Mouse (Mus musculus): Measurements from ENCODE around the gene Phlpp1.

The Phlpp1 gene

GRCm38 (mm10) chr1:106386542-106386941 lies 215.0 kb downstream of the Phlpp1 start:
- no peak for DNase-seq (ENCODE audit: low spot score in 2 of 2)

DNA sequence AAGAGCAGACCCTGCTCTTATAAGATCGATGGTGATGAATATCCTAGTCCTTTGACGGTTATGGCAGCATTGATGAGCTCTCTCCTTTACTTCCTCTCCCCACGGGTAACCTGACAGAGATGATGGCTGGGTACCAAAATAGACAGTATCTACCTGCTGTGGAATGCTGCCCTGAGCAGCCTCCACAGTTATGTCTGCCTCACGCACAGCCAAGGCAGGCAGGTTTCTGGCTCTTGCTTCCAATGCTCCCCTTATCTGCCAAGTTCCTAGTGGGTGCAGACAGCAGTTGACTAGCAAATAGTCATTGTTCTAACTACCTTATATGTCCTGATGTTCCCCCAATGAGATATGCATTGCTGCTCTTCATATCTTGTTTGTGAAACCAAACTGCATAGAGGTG lies 215.7 kb downstream of the Phlpp1 start:
- DNase-seq (ENCODE audit: low spot score in 2 of 2), result no peak

- DNase-seq (ENCODE audit: low spot score in 2 of 2), result peak; percentile 45
These were observed 218.1 kb downstream of the Phlpp1 start for GRCm38 (mm10) chr1:106389673-106390072.

GRCm38 (mm10) chr1:106393072-106393471 lies 221.5 kb downstream of the Phlpp1 start:
- no peak for DNase-seq (ENCODE audit: low spot score in 2 of 2)

GRCm38 (mm10) chr1:106394678-106395077 lies 223.1 kb downstream of the Phlpp1 start:
- DNase-seq (ENCODE audit: low spot score in 2 of 2), result no peak

DNA sequence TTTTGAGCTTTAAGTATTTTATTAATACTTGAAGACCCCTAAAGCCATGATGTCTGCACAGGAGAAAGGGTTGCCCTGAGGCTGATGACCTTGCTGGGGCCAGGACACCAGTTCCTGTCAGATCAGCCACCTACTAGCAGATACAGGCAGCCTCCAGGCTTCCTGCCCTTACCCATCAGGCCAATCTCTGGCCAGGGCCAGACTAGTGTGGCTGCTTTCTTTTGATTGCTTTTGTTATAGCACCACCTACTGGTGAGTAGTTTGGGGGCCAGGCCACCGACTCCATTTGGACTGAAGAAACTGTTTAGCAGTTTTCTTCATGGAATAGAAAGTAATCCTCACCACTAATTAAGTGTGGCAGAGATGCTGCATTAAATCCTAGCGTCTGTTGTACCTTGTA lies 223.9 kb downstream of the Phlpp1 start:
- peak; percentile 54 to 64 for DNase-seq (ENCODE audit: low spot score in 2 of 2)

- no peak for DNase-seq (ENCODE audit: low spot score in 2 of 2)
These were observed 229.5 kb downstream of the Phlpp1 start for GRCm38 (mm10) chr1:106400900-106401634.

GRCm38 (mm10) chr1:106403011-106403501 lies 231.5 kb downstream of the Phlpp1 start:
- no peak for DNase-seq (ENCODE audit: low spot score in 2 of 2)

- DNase-seq (ENCODE audit: low spot score in 2 of 2), result no peak
These were observed 235.3 kb downstream of the Phlpp1 start for GRCm38 (mm10) chr1:106406852-106407251.

DNA sequence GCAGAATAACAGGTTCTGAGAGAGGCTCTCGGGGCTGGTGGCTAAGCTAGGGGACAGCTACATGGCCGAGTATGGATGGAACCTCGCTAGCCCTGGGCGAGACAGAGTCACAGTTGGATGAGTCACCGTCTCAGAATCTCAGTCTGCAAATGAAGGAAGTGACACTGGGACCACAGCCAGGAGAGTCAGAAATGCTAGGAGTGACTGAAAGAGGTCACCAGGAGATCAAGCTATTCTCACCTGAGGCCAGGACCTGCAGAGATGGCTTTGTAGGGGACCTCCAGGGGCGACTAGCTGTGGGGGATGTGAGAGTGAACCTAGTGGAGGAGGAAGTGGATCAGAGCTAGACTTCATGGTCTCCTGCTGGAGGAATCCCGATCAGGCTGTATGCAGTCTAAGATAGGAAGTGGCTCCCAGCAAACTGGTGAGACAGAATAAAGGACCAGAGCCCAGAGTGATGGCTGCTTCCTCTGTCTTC lies 236.4 kb downstream of the Phlpp1 start:
- no peak for DNase-seq (ENCODE audit: low spot score in 2 of 2)

DNA sequence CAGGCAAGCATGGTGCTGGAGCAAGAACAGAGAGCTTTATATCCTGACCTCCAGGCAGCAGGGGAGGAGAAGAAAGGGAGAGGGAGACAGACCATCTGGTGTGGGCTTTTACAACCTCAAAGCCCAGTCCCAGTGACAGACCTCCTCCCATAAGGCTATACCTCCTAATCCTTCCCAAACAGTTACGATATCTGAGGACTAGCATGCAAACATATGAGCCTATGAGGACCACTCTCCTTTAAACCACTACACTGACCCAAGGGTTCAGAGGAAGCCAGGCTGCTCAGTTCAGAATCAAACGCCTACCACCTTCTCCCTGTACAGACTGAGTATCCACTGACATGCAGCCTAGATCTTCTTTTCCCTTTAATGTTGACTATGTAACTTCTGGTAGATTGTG lies 239.3 kb downstream of the Phlpp1 start:
- DNase-seq (ENCODE audit: low spot score in 2 of 2), result no peak

DNA sequence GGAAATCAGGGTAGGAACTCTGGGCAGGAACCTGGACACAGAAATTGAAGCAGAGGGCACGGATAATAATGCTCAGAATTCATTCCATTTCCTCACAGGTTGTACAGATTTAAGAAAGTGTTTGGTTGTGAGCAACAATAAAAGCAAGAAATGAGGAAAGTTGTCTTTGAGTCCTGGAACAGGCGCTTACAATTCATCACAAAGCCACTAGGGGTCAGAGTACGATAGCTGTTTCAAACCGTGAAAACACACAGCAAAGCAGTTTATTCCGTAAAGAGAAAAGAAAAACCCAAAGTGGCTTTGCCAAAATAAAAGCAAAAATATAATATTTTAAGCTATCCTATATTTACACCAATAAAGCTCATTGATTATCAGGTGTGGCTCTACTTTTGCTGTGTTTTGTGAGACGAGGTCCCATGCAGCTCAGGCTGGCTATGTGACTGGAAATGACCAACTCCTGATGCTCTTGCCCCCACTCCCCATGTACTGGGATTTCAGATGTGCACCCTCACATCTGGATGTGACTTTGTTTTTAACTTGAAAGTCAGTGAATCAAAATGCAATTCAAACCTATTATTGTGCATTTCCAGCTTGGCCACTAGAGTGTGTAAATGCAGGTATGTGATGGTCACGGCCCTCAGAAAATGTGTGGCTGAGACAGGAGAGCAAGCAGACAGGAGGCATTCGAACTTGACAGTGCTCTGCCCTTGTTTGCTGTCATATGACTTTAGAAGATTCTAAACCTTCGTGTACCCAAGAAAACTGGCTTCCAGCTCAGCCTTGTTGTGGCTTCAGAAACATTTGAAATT lies 253.8 kb downstream of the Phlpp1 start:
- DNase-seq (ENCODE audit: low spot score in 2 of 2), result peak in 1 of 2 experiments; percentile 64

GRCm38 (mm10) chr1:106428170-106428569 lies 256.6 kb downstream of the Phlpp1 start:
- DNase-seq (ENCODE audit: low spot score in 2 of 2), result peak; percentile 33 to 34

- peak in 1 of 2 experiments; percentile 9 for DNase-seq (ENCODE audit: low spot score in 2 of 2)
These were observed 257.0 kb downstream of the Phlpp1 start for GRCm38 (mm10) chr1:106428580-106428979.

DNA sequence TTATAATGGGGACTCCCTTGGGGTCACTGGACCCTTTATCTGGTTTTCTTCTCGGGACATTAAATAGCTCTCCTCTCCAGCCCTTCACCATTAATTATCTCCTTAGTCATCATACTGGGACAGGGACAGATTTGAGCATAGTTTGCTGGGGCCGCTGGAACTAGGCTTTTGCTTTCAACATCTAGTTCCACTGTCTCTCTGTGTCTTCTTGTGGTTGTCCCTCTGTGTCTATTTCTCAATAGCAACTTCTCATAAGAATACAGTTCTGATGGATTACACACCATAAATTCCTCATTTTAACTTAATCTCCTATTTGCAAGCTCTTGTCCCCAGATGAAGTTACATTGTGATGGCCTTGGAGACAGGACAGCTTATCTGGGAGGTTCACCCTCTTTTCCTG lies 262.0 kb downstream of the Phlpp1 start:
- DNase-seq (ENCODE audit: low spot score in 2 of 2), result no peak

All from frontal cortex, postnatal 36 days (tissue).